Mouse (Mus musculus) hindbrain, embryonic 11.5 days (tissue): ENCODE measurements around the gene Taf8. TPM values are rescaled to one million over a fixed set of nuclear protein-coding genes. Genes with fewer than 3 reads are reported as not detected.

ENCODE experiments used
- ATAC-seq: fragments of 200-750 bp; cut with Nextera tagmentation; 2 replicates; pipeline ENCODE4 v1.8.0; 2017; ENCODE audit warnings: mild to moderate bottlenecking, moderate TSS enrichment, moderate library complexity; ENCODE audit not compliant: low FRiP score
- DNase-seq: peaks from one replicate; pipeline ENCODE4 v3.0.0-alpha.2; 2015; ENCODE audit warnings: low spot score
- H3K27ac ChIP-seq: fragments of 300-500 bp; sonication (generic); 2 replicates; pipeline ENCODE4 v1.5.1; 2014; ENCODE audit warnings: mild to moderate bottlenecking, low read depth, low read length
- H3K27me3 ChIP-seq: fragments of 300-500 bp; sonication (generic); 2 replicates; pipeline ENCODE4 v1.6.1; 2014; ENCODE audit warnings: mild to moderate bottlenecking, low read length, moderate library complexity, mixed read lengths; ENCODE audit not compliant: control insufficient read depth, insufficient read depth
- H3K36me3 ChIP-seq: fragments of 300-500 bp; sonication (generic); 2 replicates; pipeline ENCODE4 v1.6.1; 2014; ENCODE audit warnings: mild to moderate bottlenecking, low read length, moderate library complexity, mixed read lengths; ENCODE audit not compliant: control insufficient read depth, insufficient read depth
- H3K4me1 ChIP-seq: fragments of 300-500 bp; sonication (generic); replicated peaks from 2 replicates; pipeline ENCODE4 v1.6.1; 2014; ENCODE audit warnings: low read length, mixed read lengths; ENCODE audit not compliant: control insufficient read depth, insufficient read depth
- H3K4me2 ChIP-seq: fragments of 300-500 bp; sonication (generic); replicated peaks from 2 replicates; pipeline ENCODE4 v1.6.1; 2014; ENCODE audit warnings: mild to moderate bottlenecking, low read depth, low read length
- H3K4me3 ChIP-seq: fragments of 300-500 bp; sonication (generic); 2 replicates; pipeline ENCODE4 v1.5.1; 2014; ENCODE audit warnings: low read depth, low read length
- H3K9ac ChIP-seq: fragments of 300-500 bp; sonication (generic); 2 replicates; pipeline ENCODE4 v1.6.1; 2014; ENCODE audit warnings: low read depth, low read length
- H3K9me3 ChIP-seq: fragments of 300-500 bp; sonication (generic); 2 replicates; pipeline ENCODE4 v1.6.1; 2016; ENCODE audit warnings: low read length; ENCODE audit not compliant: control insufficient read depth
- WGBS: fragments of 180-500 bp; shearing (Covaris S2); extraction: QIAGEN DNeasy Blood & Tissue Kit; methylation state at CpG from one replicate; pipeline ENCODE4 v1.1.7; 2014; 5-methylcytosine and 5-hydroxymethylcytosine counted together
- polyA plus RNA-seq: library from polyadenylated mRNA; unstranded; fragments of >200 nt; fragmentation: Nextera tagmentation; extraction: Ambion mirVana; gene quantifications from 2 replicates; pipeline ENCODE4 v1.2.1, GENCODE M21; 2014

The Taf8 gene
- polyA plus RNA-seq, 1 experiment from 2014 or later = 26.5 TPM

- DNase-seq (no peak), ATAC-seq (no peak)
- H3K4me2 ChIP-seq = no peak overlapping the region
- no peak overlapping the region for H3K27ac ChIP-seq
- H3K9me3 ChIP-seq = no peaks in the 10 kb centered on the region
- 44% methylated on average over 15 of the region's 15 CpGs for WGBS
- H3K4me1 ChIP-seq = peaks cover 4% of the 10 kb centered on the region; the same call in 1 of the 2 replicates
- no peaks in the 10 kb centered on the region for H3K36me3 ChIP-seq
- H3K27me3 ChIP-seq = peaks cover 15% of the 10 kb centered on the region
- H3K4me3 ChIP-seq = no peak overlapping the region
- H3K9ac ChIP-seq = no peak overlapping the region
Observed at GRCm38 (mm10) chr17:47472435-47473350, 29.4 kb downstream of the Taf8 start.

DNA sequence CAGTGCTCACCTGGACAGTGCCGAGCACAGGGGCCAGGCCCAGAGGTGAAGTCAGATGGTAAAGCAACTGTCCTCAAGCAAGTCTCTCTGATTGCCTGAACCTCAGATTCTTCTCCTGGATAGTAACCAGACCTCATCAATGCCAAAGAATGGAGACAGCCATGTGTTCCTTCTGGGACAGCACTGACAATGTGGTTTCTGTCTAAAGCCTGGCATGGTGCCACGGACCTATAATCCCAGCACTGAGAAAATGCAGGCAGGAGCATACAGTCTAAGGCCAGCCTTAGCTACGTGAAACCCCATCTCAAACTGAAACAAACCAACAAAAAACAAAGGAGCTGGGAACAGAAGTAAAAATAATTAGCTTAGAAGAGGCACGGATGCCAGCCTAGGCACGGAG lies 31.4 kb downstream of the Taf8 start:
- Histone ChIP-seq H3K4me3 (no peak overlapping the region), H3K27me3 (peaks cover 28% of the 10 kb centered on the region), H3K36me3 (no peaks in the 10 kb centered on the region), H3K27ac (no peak overlapping the region), H3K4me2 (no peak overlapping the region), H3K4me1 (peaks cover 6% of the 10 kb centered on the region; the same call in 1 of the 2 replicates), H3K9ac (no peak overlapping the region), H3K9me3 (no peaks in the 10 kb centered on the region)
- WGBS = 83% methylated on average over 5 of the region's 5 CpGs
- ATAC-seq (no peak), DNase-seq (no peak)

- no peaks in the 10 kb centered on the region for H3K9me3 ChIP-seq
- peaks cover 6% of the 10 kb centered on the region; the same call in 1 of the 2 replicates for H3K4me1 ChIP-seq
- no peak for ATAC-seq
- H3K4me3 ChIP-seq = no peak overlapping the region
- DNase-seq = no peak
- no peak overlapping the region for H3K9ac ChIP-seq
- H3K36me3 ChIP-seq = no peaks in the 10 kb centered on the region
- peaks cover 30% of the 10 kb centered on the region for H3K27me3 ChIP-seq
- no peak overlapping the region for H3K27ac ChIP-seq
- H3K4me2 ChIP-seq = no peak overlapping the region
- 94% methylated on average over 4 of the region's 4 CpGs for WGBS
Observed at GRCm38 (mm10) chr17:47470121-47470520, 32.0 kb downstream of the Taf8 start.

DNA sequence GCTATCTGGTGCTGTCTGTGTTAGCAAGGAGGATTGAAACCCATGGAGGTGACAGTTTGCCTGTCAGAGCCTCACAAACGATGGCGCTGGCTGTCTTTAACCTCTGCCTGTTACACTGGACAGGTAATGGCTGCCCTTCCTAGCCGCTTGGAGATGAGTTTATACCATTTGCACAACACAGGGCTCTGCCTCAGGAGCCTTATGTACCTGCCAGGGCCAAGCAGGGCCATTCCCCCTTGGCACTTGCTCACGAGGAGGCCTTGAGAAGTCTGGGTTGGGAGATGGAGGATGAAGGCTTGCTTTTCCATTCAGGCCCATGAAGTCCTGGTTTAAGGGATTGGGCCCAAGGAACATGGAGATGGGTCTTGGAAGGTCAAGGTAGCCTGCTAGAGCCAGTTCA lies 32.5 kb downstream of the Taf8 start:
- H3K4me1 ChIP-seq = peaks cover 6% of the 10 kb centered on the region; the same call in 1 of the 2 replicates
- H3K4me2 ChIP-seq = no peak overlapping the region
- 87% methylated on average over 4 of the region's 4 CpGs for WGBS
- no peak for ATAC-seq
- H3K27me3 ChIP-seq = peaks cover 30% of the 10 kb centered on the region
- H3K9me3 ChIP-seq = no peaks in the 10 kb centered on the region
- no peaks in the 10 kb centered on the region for H3K36me3 ChIP-seq
- H3K4me3 ChIP-seq = no peak overlapping the region
- no peak for DNase-seq
- H3K9ac ChIP-seq = no peak overlapping the region
- H3K27ac ChIP-seq = no peak overlapping the region

DNA sequence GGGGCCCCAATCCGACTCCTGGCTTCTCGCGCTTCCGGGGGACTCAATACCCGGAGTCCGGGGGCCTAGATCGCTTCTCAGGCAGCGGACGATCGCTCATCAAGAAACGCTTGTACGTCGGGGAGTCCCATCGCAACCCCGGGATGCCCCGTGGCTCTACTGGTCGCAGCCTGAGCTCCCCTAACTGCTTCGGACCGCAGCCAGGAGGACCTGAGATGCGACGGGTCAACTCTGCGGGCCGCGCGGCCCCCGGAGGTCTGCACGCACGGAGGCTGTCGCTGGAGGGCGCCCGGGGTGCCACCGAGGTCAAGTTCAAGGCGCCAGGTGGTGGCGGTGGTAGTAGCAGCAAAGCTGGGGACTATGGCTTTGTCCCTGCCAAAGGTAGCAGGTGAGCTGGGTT lies 33.6 kb downstream of the Taf8 start:
- H3K27me3 ChIP-seq = peaks cover 30% of the 10 kb centered on the region
- no peak for ATAC-seq
- H3K4me3 ChIP-seq = no peak overlapping the region
- DNase-seq = no peak
- H3K36me3 ChIP-seq = no peaks in the 10 kb centered on the region
- H3K27ac ChIP-seq = no peak overlapping the region
- no peaks in the 10 kb centered on the region for H3K9me3 ChIP-seq
- H3K4me1 ChIP-seq = peaks cover 6% of the 10 kb centered on the region; the same call in 1 of the 2 replicates
- H3K9ac ChIP-seq = 0 out of 2 replicates have a peak overlapping the region, but pooled peaks have one; percentile 8
- WGBS = 5% methylated on average over 34 of the region's 34 CpGs
- peak overlapping the region; percentile 27 for H3K4me2 ChIP-seq

DNA sequence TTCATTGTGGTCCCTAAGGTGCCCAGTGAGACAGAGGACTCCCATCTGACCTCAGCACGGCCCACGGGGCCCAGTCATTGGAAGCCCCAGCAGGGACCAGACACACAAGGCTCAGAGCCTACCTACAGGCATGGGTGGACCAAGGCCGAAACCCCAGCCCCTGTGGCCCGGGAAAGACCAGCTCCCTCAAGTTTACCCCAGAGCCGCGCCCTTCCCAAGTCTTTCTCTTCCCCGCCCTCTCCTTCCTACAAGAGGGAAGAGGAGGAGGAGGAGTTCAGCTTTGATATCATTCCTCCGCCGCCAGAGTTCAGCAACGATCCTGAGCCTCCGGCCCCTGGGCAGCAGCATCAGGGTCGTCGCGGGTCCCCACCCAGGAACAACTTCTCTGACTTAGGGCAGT lies 34.0 kb downstream of the Taf8 start:
- no peak for DNase-seq
- Histone ChIP-seq H3K9ac (0 out of 2 replicates have a peak overlapping the region, but pooled peaks have one; percentile 8), H3K9me3 (no peaks in the 10 kb centered on the region), H3K4me1 (peaks cover 6% of the 10 kb centered on the region; the same call in 1 of the 2 replicates), H3K36me3 (no peaks in the 10 kb centered on the region), H3K4me3 (no peak overlapping the region), H3K27ac (no peak overlapping the region), H3K4me2 (peak overlapping the region; percentile 27), H3K27me3 (peaks cover 30% of the 10 kb centered on the region)
- WGBS = 22% methylated on average over 13 of the region's 14 CpGs
- ATAC-seq = no peak

GRCm38 (mm10) chr17:47467659-47468058 lies 34.4 kb downstream of the Taf8 start:
- DNase-seq (no peak), ATAC-seq (no peak)
- Histone ChIP-seq H3K9me3 (no peaks in the 10 kb centered on the region), H3K4me1 (peaks cover 6% of the 10 kb centered on the region; the same call in 1 of the 2 replicates), H3K4me3 (no peak overlapping the region), H3K27me3 (peaks cover 30% of the 10 kb centered on the region), H3K36me3 (no peaks in the 10 kb centered on the region), H3K27ac (no peak overlapping the region), H3K4me2 (no peak overlapping the region), H3K9ac (no peak overlapping the region)
- WGBS = 55% methylated on average over 11 of the region's 11 CpGs

GRCm38 (mm10) chr17:47466284-47466683 lies 35.8 kb downstream of the Taf8 start:
- DNase-seq = no peak
- H3K4me1 ChIP-seq = peaks cover 6% of the 10 kb centered on the region; the same call in 1 of the 2 replicates
- no peak overlapping the region for H3K4me2 ChIP-seq
- no peaks in the 10 kb centered on the region for H3K36me3 ChIP-seq
- no peaks in the 10 kb centered on the region for H3K9me3 ChIP-seq
- WGBS = 40% methylated on average over 8 of the region's 9 CpGs
- no peak overlapping the region for H3K9ac ChIP-seq
- no peak for ATAC-seq
- peaks cover 30% of the 10 kb centered on the region for H3K27me3 ChIP-seq
- no peak overlapping the region for H3K4me3 ChIP-seq
- H3K27ac ChIP-seq = no peak overlapping the region

- 73% methylated on average over 11 of the region's 11 CpGs for WGBS
- Histone ChIP-seq H3K9ac (no peak overlapping the region), H3K27me3 (peaks cover 30% of the 10 kb centered on the region), H3K9me3 (no peaks in the 10 kb centered on the region), H3K4me3 (no peak overlapping the region), H3K36me3 (no peaks in the 10 kb centered on the region), H3K27ac (no peak overlapping the region), H3K4me1 (peaks cover 6% of the 10 kb centered on the region; the same call in 1 of the 2 replicates), H3K4me2 (no peak overlapping the region)
- DNase-seq (no peak), ATAC-seq (no peak)
Observed at GRCm38 (mm10) chr17:47465016-47465415, 37.1 kb downstream of the Taf8 start.
